Mouse (Mus musculus) small intestine, adult 2 months (tissue): ENCODE measurements around the gene Dlg2.

Experiments used
- CTCF ChIP-seq: fragments of 200-500 bp; IDR thresholded peaks from 2 replicates; pipeline ENCODE4 v1.5.1; 2012; ENCODE audit warnings: low read depth, mild to moderate bottlenecking, control low read depth, inconsistent platforms, low read length, moderate library complexity, mixed read lengths; ENCODE audit not compliant: insufficient replicate concordance, insufficient read length; ENCODE audit errors: extremely low read depth
- POLR2A ChIP-seq: fragments of 200-500 bp; IDR thresholded peaks from 2 replicates; pipeline ENCODE4 v1.6.1; 2012; ENCODE audit warnings: low read depth, mild to moderate bottlenecking, control low read depth, inconsistent platforms, low read length, moderate library complexity

- TF ChIP-seq POLR2A, result no peak
- TF ChIP-seq CTCF, result no peak
Measured at GRCm38 (mm10) chr7:92066851-92067250, 1590.4 kb downstream of the Dlg2 start.
